Mouse (Mus musculus): ENCODE data around the gene Nf2.

DNA sequence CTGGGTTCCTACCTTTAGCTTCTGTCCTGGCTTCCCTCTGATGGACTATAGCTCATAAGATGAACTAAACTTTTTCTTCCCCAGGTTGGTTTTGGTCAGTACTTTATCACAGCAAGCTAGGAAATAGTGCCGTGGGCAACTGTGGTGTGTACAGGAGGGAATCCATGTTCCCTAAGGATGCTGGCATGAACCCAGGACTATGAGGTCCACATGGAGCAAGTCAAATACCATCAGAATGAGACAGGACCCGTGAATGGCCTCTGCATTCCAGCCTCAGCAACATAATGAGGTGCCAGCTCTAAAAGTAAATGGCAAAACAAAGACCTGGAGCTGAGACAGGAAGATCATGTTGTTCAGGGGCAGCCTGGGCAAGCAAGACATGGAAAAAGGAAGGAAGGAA lies 9.1 kb upstream of the Nf2 start:
- no peak for TF ChIP-seq CTCF (IDR thresholded peaks at IDR 0.05; ENCODE audit: borderline replicate concordance, control insufficient read depth, extremely low read depth, insufficient read depth, low read length, poor library complexity)
- no peak for TF ChIP-seq POLR2A (IDR thresholded peaks at IDR 0.05; ENCODE audit: control insufficient read depth, extremely low read depth, insufficient read depth, low read length, poor library complexity)

Data from thymus, adult 2 months (tissue).